Mouse (Mus musculus) layer of hippocampus, adult 8-10 months (tissue): ENCODE results near the gene Mrpl2. TPM values are rescaled to one million over a fixed set of nuclear protein-coding genes. Genes with fewer than 3 reads are reported as not detected.

Experiments
- DNase-seq, 2 experiments: peaks; one replicate each; pipeline ENCODE4 v3.0.0; 2022; ENCODE audit warnings: low spot score in 2 of 2
- total RNA-seq, 4 experiments: library from RNA; stranded (reverse); gene quantifications; 2 replicates each; pipeline ENCODE4 v1.2.4; 2022

Mrpl2 gene
- total RNA-seq, 4 experiments from 2014 or later = 43.7 to 60.5 (median 51.2) TPM

DNA sequence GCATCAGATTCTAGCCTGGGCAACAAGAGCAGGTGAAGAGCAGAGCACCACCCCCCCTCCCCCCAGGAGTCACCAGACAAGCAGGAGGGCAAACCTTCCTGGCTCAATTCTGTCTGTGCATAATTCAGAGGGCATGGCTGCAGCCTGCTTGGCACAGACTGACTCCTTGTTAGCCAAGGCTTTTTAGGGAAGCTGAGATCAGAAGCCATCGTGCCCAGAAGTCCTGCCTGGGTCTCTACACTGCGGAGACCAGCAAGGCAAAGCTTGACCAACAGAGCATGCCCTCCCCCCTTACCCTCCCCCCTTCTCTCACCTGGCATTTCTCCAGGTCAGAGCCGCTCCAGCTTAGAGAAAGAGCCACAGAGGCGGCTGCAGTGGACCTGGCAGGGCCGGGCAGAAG lies 16.7 kb downstream of the Mrpl2 start:
- no peak for DNase-seq

DNA sequence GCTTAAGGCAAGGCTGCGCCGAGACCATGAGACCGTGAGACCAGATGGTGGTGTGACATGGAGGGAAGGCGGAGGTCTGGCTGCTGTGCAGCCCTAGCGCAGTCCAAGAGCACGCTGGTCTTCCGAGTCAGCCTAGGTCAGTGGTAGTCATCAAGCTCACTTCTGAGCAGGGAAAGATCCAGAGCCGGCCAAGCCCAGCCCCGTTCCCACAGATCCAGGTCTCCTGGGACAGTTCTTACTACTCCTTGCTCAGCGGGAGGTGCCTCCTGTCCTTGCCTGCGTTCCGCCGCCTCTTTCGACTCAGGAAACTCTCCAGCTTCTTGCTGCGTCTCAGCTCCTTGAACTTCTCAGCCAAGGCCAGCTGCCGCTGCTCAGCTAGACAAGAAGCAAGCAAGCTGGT lies 21.7 kb downstream of the Mrpl2 start:
- no peak for DNase-seq

DNA sequence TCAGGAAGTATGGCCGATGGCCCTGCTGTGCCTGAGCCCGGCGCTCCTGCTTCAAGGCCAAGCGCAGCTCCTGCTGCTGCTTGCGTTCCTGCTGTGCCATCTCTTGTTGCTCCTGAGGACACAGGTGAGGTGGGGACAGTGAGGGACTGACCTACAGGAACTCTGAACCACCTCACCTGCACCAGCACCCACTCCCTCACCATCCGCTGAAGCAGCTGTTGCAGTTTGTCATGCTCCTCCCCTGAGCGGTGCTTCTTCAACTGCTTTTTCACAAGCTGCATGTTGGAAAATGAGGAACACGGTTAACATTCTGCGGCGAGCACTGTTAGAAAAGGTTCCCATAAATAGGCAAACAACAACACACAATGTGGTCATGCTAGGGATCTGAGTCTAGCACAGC lies 23.9 kb downstream of the Mrpl2 start:
- DNase-seq = no peak

DNA sequence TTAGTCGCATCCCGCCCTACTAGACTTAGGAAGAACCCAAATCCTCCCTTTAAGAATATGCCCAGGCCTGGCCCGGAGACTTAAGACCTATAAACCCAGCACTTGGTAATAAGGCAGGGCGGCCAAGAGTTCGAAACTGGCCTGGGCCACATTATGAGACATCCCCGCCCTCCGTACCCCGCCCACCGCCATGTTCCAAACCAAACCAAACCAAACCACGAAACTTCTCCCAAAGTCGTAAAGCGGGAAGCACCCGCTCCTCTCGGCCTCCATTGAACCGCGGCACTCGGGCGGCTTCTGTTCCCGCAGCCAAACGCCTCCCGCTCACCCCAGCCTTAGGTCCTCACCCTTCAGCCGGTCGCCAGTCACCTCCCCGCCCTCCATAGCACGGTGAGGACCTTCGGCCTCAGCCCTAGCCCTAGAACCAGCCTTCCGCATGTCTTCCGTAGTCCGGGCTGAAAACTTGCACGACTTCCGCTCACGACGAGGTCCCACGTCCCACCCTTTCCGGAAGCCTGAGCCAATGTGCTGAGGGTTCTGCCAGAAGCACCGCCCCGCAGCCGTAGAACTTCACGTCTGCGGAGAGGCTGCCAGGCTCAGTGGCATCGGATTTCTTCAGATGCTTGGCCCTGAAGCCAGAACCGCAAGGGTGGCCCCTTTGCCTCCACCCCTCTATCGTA lies 28.0 kb downstream of the Mrpl2 start, which contains the start of gene Rrp36:
TSS of gene Rrp36 (minus strand) at position 503 of the 680 bp plus-strand sequence.
- DNase-seq = peak; percentile 83 to 89

DNA sequence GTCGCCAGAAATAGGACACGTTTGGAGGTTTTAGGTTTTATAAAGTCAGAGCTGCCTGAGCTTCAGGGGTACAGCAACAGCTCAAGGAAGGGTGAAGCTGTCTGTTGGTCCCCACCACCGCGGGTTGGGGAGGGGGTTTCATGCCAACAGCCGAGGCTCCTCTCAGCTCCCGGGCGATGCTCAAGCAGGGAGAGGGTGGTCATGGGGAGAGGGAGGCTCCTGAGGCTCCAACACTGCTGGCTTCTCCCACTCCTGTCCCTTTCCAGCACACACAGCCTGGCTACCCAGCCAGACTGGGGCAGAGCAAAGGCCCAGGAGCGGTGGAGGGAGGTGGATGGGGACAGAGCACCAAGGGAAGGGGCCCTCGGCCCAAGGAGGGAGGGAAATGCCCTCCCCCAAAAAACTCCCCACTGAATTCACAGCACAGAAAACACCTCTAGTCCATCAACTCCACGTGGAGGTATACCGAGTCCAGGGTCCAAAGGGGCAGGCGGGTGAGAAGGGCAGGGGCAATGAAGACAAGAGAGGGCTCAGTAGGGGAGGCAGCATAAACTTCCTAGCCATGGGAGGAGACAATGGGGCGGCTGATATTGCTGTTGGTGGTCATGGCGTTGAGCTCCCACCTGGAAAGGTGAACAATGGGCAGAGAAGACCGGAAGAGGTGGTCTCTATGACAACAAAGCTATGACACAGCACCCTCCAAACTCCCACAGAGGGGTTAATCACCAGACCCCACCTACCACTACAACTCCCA lies 28.7 kb downstream of the Mrpl2 start:
- DNase-seq = no peak

DNA sequence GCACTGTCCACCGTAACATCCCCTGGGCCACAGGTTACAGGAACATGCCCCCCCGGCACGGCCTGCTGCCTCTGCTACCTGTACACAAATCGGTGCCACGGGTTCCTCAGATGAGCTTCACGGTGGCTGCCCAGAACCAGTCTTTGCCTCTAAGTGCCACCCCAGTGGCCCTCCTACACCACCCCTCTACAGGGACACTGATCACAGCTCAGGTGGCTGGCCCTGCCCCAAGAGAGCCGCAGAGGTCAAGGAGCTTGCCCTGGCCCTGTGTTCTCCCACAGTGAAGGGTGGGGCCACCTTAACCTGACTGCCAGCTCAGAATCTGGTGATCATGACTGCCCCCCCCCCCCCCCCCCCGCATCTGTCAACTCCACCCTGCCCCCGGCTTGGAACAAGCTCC lies 32.4 kb downstream of the Mrpl2 start, which contains the start of gene Mea1:
TSS of gene Mea1 (plus strand) at position 378 of the 400 bp plus-strand sequence.
- DNase-seq = no peak

DNA sequence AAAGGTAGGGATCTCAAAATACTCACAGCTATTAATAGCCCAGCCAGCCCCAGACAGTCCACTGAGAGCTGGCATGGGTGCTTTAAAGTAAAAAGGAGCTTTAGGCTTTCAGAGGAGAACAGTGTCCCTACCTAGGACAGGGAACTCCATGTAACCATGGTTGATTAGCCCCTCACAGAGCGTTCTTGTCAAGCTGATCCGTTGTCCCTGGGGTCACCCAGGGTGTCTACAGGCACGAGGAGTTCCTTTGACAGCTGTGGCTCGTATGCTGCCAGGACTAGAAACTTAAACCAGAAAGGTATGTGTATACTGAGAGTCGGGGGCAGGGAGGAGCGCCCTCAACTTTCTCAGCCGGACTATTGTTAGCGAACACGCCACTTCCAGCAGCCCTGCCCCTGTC lies 32.9 kb downstream of the Mrpl2 start:
- DNase-seq = no peak

DNA sequence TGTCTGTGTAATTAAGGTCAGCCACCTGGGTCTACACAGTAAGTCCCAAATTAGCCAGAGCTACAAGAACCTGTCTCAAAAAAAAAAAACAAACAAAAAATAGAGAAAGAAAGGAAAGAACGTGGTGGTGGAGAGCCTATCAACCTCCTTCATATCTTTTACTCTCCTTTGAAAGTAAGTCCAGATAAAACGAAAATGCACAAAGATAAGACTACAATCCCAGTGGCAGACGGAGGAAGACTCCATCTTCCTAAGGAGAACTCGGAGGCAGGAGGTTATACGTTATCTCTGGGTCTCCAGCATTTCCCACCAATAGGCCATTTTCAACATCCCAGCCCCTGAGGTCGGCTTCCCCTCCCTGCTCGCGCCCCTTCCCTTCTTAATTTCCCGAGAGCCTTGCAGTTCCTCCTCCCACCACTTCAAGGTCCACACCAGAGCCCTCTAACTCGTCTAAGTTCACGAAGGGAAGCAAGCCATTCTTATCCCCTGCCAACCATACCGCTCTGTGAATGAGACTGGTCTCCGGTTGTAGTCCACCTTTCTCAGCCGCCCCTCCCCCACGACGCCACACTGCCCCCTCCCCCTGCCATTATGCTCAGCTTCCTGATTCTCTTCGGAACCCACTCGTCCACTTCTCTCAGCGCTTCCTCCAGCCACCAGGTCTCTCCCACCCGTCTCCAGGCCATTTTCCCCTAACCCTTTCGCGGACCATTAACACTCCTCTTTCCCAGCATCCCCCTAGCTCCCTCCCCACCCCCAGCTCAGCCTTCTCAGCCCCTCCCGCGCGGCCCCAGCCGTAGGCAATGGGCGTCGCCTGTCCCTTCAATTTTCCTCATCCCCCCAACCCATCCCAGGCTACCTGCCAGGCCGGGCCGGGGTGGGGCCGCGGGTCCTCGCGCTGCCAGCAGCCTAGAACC lies 34.1 kb downstream of the Mrpl2 start:
- DNase-seq = peak in 1 of 2 experiments; percentile 42

DNA sequence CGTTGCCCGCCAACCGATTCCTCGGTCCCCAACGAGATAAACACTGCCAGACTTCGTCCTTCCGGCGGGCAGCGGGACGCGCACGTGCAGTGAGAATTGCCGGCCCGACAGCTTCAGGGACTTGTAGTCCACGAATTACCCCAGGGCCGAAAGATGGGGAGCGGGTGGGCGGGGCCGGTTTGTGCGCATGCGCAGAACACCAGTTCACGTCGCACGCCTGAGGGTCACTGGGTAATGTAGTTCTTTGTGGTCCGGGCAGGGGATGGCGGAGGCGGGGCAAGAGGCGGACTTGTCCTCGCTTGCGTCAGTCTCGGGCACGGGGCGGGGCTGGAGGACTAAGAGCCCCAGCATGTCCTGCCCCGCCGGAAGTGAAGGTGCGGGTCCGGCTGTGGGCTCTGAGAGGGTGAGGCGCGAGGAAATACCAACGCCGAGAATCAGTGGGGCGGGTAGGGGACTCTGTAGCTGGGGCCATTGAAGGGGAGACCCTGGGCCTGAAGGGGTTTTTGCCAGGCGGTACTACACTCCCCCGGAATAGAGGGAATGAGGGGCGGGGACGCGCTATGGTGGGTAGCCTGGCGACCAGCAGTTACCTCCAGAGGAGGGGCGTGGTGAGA lies 34.8 kb downstream of the Mrpl2 start, which contains the start of gene Klhdc3:
TSS of gene Klhdc3 (minus strand) at position 155 of the 614 bp plus-strand sequence.
- peak; percentile 96 for DNase-seq

DNA sequence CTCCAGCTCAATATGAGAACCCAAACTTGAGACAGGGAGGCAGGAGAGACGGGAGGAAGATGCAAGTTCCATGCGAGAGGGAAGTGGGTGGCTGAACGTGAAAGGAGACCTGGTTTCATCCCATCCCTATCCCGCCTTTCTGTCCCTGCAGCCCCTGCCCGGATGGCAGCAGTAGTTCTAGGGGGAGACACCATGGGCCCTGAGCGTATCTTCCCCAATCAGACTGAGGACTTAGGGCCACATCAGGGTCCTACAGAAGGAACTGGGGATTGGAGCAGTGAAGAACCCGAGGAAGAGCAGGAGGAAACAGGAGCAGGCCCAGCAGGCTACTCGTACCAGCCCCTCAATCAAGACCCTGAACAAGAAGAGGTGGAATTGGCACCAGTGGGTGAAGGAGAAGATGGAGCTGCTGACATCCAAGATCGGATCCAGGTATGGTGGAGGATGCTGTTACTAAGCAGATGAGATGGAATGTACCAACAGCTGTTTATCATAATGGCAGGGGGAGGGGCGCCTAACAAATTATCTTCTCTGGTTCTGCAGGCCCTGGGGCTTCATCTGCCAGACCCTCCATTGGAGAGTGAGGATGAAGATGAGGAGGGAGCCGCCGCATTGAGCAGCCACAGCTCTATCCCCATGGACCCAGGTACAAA lies 35.6 kb downstream of the Mrpl2 start:
- no peak for DNase-seq

DNA sequence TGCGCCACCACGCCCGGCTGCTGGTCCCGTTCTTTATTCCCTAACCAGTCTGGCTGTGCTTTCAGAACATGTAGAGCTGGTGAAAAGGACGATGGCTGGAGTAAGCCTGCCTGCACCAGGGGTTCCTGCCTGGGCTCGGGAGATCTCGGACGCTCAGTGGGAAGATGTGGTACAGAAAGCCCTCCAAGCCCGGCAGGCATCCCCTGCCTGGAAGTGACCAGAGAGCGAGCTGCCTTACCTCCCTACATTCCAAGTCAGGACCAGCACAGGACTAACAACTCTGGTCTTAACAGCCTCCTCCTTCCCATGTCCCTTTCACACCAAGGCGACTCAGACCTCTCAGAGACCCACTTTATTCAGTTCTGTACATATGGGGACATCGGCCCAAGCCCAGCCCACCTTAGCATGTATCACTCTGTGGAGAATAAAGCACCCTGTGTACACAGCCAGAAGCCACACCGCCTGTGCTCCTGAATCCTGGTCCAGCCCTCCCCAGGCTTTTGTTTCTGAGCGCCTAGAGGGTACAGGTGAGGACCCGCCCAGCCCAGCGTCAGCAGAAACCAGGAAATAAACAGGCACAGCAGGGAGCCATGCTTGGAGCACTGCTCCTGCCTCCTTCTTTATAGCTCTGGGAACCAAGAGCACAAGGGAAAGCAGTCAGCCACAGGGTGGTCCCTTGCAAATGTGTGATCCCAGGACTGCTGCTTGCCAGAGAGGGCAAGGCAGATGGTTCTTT lies 36.8 kb downstream of the Mrpl2 start:
- DNase-seq = no peak

DNA sequence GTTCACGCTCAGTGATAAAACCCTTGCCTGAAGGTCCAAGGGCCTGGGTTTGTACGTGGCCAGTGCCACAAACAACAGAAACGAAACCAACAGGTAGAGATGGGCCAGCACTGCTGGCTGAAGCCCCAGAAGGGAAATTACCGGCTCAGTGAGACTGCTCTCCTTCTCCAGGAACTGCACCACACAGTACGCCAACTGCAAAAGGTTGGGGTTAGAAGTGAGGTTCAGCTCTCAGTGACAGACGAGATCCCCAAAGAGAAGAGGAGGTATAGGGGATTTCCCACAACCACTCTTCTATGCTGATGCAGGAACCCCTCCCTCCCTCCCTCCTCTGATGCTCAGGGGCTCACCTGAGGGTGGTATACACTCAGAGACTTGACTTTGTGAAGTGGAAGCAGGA lies 39.9 kb downstream of the Mrpl2 start:
- no peak for DNase-seq

DNA sequence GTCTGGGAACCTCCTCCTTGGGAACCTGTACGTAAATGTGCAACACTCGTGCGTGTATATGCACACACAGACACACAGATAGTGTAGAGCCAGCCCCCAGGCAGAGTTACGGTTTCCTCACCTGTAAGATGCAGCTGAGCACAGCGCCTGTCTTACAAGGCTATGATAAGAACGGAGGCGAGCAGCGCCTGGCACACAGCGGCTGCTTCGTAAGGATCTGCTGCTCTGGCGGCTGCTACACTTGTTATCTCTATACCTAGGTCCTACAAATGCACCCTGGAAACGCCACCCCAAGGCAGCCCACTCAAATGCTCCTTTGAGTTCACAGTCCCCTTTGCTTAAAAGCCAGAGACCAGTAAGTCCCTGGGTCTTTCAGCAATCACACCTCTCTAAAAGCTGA lies 44.6 kb downstream of the Mrpl2 start:
- DNase-seq = no peak

DNA sequence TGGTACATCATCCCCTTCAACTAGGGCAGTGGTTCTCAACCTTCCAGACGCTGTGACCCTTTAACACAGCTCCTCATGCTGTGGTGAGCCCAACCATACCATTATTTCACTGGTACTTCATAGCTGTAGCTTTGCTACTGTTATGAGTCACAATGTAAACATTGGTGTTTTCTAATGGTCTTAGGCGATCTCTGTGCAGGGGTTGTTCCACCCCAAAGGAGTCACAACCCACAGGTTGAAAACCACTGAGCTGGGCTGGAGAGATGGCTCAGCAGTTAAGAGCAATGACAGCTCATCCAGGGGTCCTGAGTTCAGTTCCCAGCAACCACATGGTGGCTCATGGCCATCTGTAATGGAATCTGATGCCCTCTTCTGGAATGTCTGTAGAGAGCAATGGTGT lies 45.4 kb downstream of the Mrpl2 start:
- no peak for DNase-seq

DNA sequence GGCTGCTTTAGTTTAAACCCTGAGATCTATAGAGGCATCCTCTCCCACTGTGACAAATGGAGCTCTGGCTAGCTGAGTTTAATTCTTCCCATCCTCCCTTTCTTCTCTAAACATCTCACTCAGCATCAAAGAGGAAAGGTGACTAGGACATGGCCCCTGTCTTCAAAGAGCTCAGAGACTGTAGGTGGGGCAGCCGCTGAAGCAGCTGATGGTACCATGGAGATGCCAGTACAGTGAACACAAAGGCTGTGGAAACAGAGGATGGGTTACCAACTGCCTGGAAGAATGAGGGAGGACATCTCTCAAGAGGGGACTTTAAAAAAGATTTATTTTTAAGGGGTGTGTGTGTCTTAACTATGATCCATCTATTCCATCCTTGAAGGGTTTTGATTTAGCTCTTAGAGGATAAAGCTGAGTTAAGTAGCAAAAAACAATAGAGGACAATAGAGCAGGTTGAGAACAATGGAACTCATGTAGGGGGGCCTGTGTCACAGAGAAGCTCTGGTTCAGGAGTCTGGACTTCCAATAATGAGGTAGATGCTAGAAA lies 48.6 kb downstream of the Mrpl2 start:
- DNase-seq = no peak

DNA sequence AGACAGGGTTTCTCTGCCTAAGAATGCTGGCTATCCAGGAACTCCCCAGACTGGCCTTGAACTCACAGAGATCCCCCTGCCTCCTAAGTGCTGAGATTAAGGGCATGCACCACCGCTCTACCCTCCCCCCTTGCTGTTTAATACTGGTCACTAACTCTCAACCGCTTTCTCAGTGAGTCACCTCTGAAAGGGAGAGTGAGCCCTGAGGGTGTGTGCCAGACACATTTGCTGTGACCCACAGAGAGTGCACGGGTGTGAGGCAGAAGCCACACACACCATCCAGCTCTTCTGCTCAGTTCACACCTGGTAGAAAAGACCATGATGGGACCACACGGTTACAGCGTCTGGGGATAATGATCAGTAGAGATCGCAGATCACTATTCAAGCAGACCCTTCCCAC lies 52.5 kb downstream of the Mrpl2 start:
- no peak for DNase-seq

DNA sequence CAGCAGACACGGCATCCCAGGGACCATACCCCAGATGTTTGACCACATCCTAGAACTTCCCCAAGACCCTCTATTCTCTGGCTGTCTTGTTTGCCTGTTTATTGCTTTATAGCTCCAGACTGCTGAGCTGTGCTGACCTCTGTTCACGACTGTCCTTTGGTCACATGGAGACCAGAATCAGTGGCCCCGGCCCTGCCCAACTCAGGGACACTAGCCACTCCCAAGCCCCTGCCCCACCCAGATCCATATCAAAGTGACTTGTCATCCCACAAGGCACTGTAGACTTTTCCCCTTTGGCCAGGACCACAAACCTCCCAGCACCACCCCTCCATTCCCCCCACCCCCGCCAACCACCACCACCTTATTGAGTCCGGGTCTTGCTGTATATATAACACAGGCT lies 53.2 kb downstream of the Mrpl2 start:
- no peak for DNase-seq
